Mouse (Mus musculus) frontal cortex, adult 2 months (tissue): ENCODE measurements around the gene Fam214b. TPM values are rescaled to one million over a fixed set of nuclear protein-coding genes. Genes with fewer than 3 reads are reported as not detected.
A peak's percentile ranks its signal among the peaks of the same experiment; 100 is the strongest.

ENCODE experiments used
- DNase-seq, 2 experiments: peaks; one replicate each; pipeline ENCODE4 v3.0.0; 2022; ENCODE audit warnings: low spot score in 1 of 2; ENCODE audit errors: extremely low spot score in 1 of 2
- polyA plus RNA-seq: library from polyadenylated mRNA; depleted of rRNA; stranded (reverse); fragments of >200 nt; gene quantifications from 2 replicates; pipeline ENCODE4 v1.2.3, GENCODE M21; 2012

The Fam214b gene
- polyA plus RNA-seq, 1 experiment = 37.3 TPM

DNA sequence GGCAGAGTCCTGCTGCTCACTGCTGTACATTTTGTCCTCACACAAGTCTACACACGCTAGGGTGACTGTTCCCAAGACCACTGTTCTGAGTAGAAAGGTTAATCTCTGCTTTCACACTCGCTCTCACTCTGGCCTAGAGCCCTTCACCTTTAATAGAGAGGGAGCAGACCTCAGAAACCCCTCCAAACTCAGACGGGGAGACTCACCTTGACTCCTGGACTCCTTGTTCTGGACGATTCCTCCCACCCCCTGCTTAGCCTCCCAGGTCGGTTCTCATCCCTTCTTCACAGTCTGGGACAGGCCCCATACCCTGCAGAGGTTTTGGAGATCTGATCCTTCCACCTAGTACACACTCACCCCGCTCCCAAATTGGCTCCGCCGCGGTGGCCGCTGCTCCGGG is 6.4 kb downstream of the Fam214b start:
- DNase-seq = no peak

DNA sequence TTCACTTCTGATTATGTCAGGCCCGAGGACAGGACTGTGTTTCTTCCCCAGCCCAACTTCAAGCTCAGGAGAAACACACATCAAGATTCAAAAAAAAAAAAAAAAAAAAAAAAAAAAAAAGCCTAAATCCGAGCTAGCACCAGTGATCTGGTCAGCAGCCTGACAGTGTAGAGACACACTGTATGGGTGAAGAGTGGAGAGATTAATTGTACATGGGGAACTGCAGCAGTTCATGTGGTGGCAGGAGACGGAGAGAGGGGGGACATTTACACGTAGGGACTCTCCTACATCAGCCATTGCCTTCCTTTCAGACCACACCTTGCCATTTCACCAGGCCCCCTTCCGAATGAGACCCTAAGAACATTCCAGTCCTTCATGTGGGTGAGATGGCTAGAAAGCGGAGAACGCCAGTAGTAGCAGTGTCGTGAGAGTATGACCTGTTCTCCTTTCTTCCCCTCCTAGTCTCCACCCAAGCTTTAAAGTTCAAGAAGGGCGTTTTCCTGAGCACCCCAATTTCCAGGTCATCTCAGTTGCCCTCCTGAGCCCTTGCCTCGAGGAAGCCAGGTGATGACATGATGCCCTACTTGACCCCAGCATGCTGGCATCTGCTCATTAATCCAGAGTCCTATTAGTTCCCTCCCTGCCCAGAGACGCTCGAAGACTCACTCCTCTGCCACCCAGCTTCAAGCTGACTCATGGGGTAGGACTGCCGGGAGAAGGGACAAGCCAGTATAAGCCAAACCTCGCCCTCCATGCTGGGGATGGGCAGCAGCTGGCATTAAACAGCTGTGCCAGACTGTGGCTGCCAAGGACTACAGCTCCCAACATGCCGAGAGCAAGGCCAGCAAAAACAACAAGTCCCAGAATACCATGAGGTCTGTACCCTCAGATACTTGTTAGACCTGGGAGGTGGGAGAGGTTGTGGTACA is 7.2 kb downstream of the Fam214b start:
- DNase-seq = peak; percentile 52 to 66

DNA sequence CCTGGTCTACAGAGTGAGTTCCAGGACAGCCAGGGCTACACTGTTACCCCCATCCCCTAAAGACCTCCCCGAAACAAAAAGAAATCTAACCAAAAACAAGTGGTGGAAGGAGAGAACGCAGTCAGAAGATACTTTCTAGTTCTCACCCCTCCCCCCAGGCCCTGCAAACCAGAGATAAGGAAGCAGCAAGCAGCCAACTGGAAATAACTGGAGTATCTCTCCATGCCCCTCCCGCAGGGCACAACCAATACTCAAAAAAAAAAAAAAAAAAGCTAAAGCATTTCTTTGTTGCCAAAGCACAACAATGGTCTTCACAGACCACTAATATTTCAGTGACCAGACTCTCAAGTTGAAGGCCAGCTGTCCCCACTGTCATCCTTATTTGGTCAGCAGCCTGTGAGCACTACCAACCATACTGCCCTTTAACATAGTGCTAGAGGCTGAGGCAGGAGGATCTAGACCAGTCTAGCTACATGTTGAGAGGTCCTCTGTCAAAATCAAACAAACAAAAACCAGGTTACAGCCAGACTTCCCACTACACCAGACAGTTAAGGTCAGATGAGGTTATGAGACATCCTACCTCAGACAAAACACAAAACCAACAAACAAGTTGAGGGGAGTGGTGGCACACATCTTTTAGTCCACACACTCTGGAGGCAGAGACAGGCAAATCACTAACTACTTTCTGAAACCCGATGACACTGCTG is 8.0 kb downstream of the Fam214b start:
- no peak for DNase-seq

DNA sequence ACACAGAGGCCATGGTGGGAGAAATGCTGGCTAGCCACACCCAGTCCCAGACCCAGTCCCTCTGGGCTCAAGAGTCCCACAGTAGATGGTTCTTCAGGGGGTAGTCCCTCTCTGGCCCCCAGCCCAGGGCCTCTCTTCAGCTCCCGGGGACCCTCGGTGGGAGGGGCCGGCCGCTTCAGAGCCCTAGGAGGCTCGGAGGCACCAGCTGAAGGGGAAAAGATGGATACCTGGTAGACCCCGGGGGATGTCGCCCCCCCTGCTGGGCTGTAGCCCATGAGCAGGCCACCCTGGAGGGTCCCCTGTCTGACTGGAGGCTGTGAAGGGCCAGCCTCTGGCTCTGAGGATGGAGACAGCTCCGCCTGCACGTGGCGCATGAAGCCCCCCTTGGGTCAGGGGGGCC is 9.7 kb downstream of the Fam214b start:
- DNase-seq = no peak

DNA sequence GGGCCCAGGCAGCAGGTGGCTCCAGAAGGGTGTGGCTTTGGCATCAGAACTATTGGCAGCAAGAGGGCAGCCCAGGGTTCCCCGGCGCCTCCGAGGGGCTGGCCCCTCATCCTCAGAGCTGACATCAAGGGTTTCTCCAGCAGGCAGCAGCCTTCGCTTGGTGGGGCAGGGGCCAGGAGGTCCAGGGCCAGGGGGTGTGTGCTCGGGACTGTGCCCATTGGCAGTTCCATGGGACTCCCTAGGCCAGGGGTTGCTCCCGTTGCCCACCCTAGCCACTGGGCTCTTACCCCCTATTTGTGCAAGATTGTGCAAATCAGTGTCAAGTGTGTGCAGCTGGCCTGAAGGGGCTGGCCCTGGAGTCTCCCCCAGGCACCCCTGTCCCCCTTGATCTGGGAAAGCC is 10.2 kb downstream of the Fam214b start:
- no peak for DNase-seq

DNA sequence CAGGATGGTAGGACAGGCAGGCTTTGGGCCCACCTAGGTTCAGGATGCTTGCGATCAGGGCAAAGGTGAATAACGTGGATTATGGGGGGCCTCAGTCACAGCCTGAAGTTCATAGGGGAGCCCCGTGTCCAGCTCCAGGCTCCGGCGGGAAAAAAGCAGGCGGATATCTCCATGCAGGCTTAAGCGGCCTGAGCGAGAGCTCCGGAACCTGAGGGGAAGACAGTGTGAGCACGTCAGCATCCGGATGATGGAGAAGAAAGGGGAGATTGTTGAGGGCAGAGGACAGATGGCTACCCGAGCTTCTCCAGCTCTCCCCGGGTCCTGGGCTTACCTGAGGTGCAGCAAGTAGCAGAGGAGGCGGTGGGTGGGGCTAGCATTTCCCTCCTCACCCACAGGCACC is 12.5 kb downstream of the Fam214b start:
- DNase-seq = no peak

DNA sequence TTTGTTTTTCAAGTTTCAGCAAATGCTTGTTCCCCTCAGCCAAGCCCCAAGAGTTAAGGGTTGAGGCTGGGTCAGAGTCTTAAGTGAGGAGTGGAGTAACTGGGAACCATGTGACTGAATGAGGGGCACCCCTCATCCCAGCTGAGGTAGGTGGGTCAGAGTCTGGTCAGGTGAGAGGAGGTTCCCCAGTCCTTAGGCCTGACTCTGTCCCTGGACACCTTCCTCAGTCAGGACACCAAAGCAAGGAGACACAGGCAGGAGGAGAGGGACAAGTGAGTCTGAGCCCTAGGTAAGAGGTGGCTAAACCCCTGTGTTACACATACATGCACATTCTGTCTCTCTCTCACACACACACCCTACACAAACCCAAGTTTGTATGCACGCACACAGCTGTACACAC is 13.5 kb downstream of the Fam214b start:
- no peak for DNase-seq

DNA sequence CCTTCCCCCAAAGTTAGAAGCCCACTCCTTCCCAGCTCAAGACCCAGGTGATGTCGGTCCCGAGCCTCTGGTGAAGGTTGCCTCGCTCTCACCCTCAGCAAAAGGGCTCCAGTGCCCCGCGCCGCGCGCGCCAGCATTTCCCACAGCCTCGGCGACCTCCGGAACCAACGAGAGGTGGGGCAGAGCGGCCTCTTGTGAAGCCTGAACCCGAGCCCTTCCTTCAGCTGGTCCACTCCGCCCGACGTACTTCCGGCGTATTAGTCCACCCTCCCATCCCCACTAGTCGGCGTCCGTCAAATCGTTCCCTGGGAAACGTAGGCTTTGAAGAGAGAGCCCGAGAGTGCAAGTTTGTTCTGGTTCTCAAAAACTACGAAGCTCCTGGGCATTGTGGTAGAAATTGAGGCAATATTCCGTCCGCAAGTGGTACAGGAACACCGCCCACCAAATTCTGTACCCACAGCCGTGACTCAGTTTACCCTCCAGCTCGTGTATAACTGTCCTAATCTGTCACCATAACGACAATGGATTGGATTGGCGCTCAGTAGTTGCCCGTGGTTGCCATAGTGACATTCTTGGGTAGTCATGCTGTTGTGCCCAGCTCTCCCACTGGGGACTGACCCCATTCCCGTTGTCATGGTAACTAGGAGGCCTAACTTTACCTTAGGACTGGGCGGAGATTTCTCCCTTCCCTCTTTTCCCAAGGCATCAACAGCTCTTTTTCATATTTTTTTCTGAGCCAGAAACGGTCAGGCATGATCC is 14.6 kb downstream of the Fam214b start, which contains the start of gene Stoml2:
TSS of gene Stoml2 (minus strand) at position 474 of the 759 bp plus-strand sequence.
- DNase-seq = peak; percentile 88 to 95

DNA sequence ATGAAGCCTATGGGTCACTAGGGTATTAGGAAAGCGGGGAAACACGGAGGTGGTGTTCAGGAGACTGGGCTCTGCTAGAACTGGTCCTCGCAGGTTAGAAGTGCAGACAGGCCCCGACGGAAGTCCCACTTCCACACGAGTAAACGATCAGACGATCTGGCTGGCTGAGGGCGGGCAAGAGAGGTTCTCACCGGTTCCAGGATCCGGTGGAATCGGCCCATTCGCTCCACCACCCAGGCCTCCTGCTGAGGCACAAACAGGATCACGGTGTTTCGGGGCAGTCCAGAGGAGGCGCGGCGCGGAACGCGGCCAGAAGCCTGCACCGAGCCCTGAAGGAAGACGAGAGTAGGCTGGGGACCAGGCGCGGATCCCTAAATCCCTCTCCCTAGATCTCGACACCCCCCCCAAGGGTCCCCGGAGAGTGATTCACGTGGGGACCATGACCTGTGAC is 15.2 kb downstream of the Fam214b start:
- DNase-seq = peak in 1 of 2 experiments; percentile 35

DNA sequence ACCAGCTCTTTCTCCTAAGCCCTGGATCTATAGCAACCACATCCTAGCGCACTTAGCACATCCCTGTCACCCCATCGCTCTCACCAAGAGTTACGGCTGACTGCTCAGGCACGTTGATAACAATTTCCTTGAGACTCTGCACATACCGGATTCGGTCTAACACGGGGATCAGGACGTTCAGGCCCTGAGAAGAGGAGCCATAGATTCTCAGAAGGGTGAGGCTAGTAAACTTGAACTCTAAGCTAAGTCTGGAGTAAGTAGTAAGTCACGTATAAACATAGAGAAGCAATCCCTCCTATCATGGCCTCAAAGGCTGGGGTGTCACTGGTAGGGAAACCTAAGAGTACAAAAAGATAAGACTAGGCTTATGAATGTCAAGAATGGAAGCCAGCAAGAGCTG is 15.7 kb downstream of the Fam214b start:
- DNase-seq = no peak

DNA sequence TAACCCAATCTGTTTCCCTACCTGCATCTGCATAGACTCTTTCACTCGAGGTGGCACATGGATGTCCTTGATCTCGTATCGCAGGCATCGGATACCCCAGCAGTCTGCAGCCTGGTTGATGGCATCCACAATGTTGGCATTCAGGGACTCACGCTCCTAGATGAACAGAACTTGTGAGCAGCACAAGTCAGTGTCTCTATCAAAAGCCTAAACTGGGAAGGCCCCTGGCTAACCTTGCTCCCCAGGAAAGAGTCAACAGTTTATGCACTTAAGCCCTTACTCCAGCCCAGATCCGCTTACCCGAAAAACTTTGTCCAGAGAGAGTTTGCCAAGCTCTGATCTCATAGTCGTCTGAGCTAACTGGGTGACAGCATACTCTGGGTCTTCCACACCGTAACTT is 16.3 kb downstream of the Fam214b start:
- no peak for DNase-seq

DNA sequence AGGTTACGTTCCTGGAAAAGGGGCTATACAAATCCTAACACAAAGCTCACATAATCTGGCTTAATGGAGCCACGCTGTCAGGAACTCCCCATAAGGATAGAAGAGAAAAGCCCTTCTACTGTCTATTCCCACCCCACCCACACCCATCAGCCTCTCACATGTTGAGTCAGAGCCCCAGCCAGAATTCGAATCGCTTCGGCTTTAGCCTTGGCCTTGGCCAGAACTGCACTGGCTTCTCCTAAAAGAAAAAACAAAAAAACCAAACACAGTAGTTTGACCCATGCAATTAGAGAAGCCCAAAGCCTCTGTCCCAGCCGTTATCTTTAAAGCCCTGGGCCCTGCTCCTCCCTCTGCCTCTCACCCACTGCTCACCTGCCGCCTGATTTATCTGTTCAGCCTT is 16.9 kb downstream of the Fam214b start:
- DNase-seq = no peak

DNA sequence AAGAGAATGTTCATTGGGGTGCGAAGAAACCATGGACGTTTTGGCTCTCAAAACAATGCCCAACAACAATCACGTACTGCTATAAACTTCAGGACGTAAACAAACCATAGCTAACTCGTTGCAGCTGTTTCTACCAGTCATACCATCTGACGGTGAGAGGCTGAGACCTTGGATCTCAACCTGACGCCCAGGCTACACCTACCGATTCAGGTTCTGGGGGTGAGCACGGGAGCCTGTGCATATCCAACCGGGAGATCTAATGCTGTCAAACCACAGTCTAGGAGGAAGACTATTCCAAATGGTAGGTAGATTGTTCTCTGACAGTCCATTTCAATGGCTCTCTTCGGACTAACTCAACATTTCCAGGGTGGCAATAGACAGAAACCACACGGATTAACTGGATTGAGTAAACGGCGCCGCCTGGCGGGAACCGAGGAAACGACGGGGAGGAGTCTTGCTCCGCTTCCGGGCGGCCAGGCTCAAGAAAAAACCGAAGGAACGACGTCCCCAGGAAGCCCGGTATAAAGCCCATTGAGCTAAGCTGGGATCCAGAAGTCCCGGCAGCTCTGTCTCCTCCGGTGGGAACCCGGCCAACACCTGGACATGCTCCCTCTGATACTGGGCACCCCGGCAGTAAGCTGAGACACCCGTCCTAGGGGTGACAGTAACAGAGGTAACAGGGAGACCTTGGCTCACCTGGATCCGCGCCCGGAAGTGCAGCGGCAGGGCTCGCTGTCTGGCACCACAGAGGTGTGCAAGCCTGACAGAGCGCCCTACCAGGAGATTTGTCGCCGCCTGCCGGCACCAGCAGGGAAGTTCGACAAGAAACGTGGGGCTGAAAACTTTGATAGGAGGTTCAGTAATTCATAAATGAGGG is 20.7 kb downstream of the Fam214b start, which contains the start of gene Pigo:
TSS of gene Pigo (minus strand) at position 736 of the 877 bp plus-strand sequence.
- DNase-seq = peak; percentile 85 to 94

DNA sequence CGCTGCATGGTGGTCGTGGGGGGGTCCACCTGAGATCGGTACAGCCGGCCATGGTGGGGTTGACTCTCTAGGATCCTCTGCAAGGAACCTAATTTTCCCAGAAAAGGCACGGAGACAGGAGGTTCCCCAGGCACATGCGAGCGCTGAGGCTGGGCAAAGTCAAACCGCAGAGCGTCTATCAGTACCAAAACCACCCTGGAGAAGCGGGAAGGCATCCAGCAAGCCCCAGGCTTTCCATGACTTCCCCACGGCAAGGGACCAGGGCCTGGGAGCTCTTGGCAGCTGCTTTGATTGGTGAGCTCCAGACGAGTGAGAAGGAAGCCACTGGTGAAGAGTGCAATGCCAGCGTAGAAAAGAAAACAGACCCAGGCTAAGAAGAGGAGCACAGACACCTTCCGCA is 21.3 kb downstream of the Fam214b start:
- DNase-seq = no peak

DNA sequence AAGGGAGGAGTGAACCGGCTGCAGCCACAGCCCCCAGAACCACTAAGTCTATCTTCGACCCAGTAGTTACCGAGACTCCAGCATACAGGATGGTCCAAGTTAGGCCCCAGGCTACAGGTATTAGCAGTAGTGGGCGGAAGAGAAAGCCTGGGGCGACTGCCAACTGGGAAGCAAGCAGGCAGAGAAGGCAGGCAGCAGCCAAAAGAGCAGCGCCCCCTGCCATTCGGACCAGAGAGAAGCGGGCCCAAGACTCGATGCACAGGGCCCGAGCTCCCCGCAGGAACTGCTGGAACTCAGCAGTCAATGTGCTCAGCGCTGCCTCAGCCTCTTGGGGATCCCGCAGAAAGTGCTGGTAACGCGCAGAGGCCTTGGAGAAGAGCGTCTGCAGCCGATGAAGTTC is 24.7 kb downstream of the Fam214b start:
- no peak for DNase-seq

DNA sequence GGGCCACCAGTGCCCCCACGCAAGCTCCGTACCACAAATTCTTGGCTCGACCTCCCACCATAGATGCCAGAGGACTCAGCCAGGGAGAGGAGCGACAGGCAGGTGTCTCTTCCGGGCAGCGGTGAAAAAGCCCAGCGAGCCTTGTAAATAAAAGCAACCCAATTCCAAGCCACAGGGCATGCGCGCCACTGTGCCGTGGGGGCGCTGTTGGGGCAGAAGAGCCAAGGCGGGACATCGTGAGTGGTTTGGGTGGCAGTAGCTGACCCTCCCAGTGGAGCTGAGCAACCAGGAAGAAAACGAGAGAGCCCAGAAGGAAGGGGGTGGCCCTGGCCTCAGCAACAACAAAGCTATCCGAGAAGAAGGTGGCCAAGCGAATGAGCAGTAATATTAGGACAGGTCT is 25.1 kb downstream of the Fam214b start:
- DNase-seq = no peak

DNA sequence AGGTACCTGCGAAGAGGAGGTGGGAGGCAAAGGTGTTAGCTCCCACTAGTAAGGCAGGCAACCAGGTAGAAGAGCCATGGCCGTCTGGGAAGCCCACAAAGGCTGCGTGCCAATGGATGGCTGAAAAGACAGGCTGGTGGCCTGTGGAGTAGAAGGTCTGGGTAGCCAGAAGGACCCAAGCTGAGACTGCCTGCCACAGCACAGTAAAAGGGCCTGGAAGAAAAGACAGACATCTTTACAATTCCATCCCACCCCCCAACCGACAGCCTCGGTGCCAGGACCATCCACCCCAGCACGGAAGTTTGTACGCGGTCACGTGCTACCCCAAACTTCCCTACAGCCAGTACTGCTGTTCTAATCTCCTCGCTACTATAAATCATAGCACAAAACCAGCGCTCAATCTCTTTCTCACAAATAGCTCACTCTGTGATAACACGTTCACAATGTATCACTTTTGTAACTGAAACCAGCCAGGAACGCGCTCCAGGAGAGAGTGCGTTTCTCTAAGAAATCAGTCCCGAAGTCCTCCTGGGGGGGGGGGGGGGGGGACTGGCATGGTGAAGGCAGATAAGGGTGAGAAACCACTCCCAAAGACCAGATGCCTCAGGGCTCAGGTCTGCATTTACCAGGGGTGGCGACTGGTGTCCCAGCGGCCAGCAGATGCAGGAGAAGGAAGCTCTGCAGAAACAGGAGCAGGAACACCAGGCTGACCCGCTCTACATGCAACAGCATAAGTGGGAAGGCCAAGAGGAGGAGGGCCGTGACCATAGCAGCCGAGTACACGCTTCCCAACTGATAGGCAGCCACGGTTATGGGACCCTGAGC is 26.2 kb downstream of the Fam214b start:
- no peak for DNase-seq

DNA sequence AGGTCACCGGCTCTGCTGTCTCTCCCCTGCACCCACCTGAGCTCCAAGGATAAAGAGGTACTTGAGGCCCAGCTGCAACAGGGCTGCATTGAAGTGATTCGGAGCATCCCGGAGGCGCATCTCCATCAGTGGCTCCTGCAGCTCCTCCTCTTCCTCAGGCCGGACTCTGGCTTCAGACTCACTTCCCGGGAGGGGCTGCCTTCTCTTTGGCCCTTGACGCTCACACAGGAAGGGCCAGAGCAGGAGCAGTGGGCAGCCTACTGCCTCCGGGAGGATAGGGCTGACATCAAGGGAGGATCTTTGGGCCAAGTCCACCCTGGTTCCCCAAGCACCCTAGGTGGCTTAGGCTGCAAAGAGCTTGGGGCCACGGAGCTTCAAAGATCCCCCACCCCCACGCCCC is 26.8 kb downstream of the Fam214b start:
- DNase-seq = no peak

DNA sequence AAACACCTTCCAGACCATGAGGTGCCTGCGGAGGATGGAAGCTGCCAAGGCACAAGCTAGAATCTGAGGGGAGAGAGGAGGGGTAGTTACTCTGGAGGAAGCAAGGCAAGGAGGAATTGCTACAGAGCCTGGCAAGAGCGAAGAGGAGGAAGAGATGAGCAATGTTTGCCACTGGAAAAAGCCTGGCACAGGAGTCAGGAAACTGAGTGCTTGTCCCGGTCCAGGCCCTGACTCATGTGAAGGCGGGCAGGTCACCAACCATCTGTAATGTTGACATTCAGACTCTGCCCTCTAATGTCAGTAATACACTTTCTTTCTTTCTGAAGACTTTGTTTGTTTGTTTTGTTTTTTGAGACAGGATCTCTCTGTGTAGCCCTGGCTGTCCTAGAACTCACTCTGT is 27.9 kb downstream of the Fam214b start:
- no peak for DNase-seq
